Mouse (Mus musculus) CH12.LX (cell line): ENCODE measurements around the gene Wdr61.

Experiments used
- EP300 ChIP-seq: IDR thresholded peaks from 2 replicates; pipeline ENCODE4 v1.6.1; 2011; ENCODE audit warnings: low read length, improper control_type of control experiment
- SIN3A ChIP-seq: IDR thresholded peaks from 2 replicates; pipeline ENCODE4 v1.6.1; 2012; ENCODE audit warnings: low read length, improper control_type of control experiment, inconsistent platforms
- UBTF ChIP-seq: IDR thresholded peaks from 2 replicates; pipeline ENCODE4 v1.6.1; 2012; ENCODE audit warnings: low read depth, mild to moderate bottlenecking, inconsistent platforms, low read length, improper control_type of control experiment, moderate library complexity

GRCm38 (mm10) chr9:54699345-54700173 lies 34.8 kb downstream of the Wdr61 start:
- TF ChIP-seq EP300 (no peak), SIN3A (no peak), UBTF (0 out of 2 replicates have a peak, but pooled peaks have one; percentile 38)
